Mouse (Mus musculus): ENCODE data around the gene Apopt1.

GRCm38 (mm10) chr12:111743419-111743818, 30.4 kb downstream of the Apopt1 start:
- no peak for TF ChIP-seq EP300 (optimal IDR thresholded peaks at IDR 0.05)
- TF ChIP-seq CTCF (IDR thresholded peaks at IDR 0.05; ENCODE audit: low read depth) = no peak

All from stomach, postnatal 0 days (tissue).